Mouse (Mus musculus): ENCODE results near the gene Snx13.

Gene Snx13

GRCm38 (mm10) chr12:35191698-35192425 is 144.9 kb downstream of the Snx13 start:
- DNase-seq (ENCODE audit: low spot score in 2 of 2) = peak; percentile 51 to 61

DNA sequence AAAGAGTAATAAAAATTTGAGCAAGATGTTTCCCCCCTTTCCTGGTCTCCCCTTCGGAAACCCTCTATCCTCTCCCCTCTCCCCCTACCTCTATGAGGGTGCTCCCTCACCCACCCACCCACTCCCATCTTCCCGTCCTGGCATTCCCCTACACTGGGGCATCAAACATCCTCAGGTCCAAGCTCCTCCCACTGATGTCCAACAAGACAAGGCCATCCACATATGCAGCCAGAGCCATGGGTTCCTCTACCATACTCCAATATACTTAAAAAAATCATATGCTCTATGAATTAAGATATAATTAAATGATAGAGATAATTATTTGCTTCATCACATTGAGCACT is 145.4 kb downstream of the Snx13 start:
- DNase-seq (ENCODE audit: low spot score in 2 of 2) = no peak

Measured in right cerebral cortex, postnatal 36 days (tissue).